Mouse (Mus musculus) cerebellum, postnatal 10 days (tissue): ENCODE results near the gene Ppig.

Experiments
- DNase-seq, 2 experiments: peaks; one replicate each; pipeline ENCODE4 v3.0.0; 2021; ENCODE audit warnings: mixed read lengths in 2 of 2

The Ppig gene

DNA sequence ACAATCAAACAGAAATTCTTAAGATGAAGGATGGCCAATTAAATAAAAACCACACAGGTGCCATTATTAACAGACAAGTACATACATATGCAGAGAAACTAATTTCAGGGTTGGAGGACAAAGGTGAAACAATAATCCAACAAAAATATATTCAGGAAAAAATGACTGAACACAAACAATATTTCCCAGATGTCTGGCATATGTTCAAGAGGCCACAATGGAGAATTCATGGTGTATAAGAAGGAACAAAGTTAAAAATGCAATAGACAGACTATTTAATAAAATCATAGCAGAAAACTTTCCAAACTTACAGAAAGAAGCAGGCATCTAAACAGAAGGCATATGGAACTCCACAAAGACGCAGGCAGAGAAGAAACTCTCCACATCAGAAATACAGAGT lies 42.4 kb downstream of the Ppig start:
- DNase-seq, result no peak

DNA sequence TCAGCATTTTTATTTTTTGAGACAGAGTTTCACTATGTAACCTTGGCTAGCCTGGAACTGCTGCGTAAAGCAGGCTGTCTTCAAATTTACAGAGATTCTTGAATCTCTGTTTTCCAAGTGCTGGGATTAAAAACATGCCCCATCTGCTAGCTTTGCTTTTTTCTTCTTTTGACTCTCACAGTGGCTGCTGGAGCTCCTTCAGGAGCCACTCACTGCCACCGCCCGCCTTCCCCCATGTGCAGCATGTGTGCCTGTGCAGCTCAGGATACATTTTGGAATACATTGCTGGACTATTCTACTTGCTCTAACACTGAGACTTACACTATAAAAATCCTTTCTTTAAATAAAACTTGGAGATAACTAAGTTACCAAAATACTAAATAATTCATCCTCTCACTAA lies 51.0 kb downstream of the Ppig start:
- DNase-seq, result no peak

DNA sequence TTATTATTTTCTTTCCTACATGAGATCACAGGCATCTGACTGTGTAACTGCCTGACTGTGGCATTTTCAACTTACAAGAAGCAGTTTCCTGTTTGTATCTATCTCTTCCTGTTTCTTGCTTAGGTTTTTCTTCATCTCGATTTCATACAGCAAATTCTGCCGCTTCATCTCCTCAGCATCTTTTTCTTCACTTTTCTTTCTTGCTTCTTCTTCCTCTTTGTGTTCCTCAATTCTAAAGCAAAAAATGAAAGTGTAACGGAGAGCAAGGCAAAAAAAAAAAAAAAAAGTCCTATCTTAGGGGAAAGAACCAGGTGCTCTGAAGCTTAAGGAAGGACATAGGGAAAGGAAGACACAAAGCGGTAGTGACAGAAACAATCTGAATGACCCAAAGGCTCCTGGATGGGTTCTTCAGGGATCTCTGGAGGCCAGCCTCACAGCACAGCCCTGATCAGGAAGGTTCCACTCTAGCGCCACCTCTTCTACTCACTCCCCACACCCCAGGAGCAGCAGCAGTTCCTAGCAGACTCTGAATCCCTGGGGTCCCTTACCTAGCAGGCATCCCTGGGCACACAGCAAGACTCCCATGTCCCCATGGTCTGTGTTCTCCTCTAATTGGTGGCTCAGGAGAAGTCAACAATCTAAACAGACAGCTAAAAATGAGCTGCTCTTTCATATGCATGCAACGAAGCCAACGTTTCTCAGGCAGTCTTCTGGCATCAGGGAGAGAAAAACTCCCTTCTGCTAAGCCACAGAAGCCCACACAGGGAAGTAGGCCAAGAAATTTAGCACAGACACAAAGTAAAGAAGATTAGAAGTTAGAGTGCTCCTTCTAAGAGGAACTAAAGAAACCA lies 55.9 kb downstream of the Ppig start:
- no peak for DNase-seq

DNA sequence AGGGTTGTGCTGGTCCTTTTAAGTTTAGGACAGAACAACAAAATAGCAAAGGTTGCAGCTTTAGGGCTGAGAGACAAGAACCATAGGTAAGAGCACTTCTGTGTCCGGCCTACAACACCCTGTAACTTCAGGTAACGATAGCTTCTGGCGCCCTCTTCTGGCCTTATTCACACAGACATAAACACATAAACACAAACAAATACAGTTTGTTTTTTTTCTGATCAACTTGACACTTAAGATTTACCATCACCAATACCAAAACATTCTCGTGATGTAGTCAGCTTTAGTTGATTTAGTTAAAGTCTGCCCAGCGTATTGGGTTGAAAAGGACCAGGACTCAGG lies 56.5 kb downstream of the Ppig start:
- DNase-seq, result peak; percentile 39 to 52

DNA sequence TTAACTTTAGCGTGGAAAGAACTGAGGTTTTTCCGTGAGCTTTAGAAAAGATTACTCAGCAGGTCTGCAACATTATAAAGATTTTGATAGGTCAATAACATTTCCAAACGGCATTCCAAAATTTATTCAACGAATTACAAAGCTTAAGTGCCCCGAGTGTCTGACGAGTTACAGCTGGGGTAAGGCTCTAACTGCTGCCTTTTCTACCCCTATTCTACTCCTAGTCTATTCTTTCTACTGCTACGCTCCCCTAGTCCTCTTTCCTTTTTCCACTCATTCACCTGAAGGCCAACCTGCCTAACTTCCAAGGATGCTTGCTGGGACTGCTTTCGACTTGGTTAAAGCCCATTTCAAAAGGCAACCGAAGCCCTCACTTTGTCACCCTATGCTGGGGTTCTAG lies 66.6 kb downstream of the Ppig start:
- DNase-seq, result no peak

DNA sequence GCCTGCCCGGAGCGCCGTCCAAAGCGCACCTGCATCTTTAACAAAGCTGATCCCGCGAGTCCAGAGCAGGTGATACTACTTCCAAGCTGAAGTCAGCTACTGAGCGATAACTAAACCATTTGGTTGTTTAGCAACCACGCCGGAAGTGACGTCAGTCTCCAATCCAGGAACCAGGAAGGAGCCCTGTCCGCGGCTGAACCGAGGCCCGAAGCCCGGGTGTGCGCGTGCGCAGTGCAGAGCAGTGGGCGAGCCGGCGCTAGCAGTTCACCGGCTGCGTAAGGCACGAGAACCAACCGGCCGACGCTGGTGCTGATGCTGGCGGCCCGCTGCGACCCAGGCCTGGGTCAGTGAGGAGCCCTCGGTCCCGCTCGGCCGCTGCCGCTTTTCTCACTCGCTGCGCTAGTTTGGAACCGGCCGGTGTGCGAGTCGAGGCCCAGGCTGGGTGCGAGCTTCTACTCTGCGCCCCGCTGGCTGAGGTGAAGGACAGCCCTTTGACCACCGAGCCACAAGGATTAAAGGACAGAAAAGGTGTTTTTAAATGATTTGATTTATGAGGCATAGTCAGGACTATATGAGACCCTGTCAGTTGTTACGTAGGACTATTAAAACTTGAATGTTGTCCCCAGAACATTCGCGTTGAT lies 67.2 kb downstream of the Ppig start, which contains the start of the genes Ccdc173 and Phospho2:
Gene Ccdc173 (minus strand): TSS at position 147 of the 641 bp plus-strand sequence.
Gene Phospho2 (plus strand): TSS at position 195 of the 641 bp plus-strand sequence.
- peak; percentile 99 for DNase-seq

DNA sequence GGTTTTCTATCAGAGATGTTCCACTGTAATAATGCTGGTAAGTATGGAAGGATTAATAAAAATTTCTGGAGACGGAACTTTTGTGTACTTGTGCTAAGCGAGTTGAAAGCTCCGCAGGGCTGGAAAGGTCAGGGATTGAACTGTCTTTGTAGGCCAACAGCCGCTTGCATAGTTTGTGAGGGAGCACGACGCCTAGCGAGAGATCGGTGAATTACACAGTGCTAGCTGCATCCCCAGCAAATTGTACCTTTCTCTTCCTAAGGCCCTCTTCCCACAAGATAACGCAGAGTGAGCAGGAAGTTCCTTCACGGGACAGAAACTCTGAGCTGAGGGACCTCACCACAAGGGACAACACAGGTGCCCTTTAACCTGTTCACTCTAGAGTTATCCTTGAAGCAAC lies 67.9 kb downstream of the Ppig start:
- DNase-seq, result peak; percentile 90 to 91

DNA sequence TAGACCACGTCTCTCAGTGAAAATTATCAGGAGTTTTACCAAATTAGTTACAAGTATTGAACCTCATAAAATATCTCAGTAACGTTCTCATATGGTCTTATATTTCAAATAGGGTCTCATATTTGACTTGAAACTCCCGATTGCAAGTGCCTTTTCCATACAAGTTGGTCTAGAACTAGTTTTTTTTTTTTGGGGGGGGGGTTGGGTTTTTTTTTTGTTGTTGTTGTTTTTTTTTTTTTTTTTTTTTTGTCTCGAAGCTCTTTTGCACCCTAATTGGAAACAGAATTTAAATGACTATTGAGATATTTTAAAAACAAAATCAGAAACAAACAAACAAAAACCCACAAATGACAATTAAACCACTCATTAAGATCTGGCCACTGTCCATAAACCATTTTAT lies 68.4 kb downstream of the Ppig start:
- DNase-seq, result no peak

DNA sequence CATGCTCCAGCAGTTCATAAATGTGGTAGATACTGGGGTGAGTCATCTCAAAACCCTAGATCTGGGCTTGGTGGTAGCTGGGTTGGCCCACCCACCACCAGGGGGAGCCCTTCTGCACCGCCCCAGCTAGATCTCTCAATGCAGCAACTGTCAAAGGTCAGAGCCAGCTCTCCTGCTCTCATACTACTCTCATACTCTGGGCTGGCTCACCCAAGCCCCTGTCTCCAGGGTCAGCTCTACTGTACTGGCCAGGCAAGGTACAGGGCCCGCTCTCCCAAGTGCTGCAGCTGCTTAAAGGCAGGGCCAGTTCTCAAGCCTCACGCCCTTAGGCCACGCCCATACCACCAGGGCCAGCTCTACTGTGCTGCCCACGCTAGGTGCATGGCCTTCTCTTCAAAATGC lies 80.6 kb downstream of the Ppig start:
- peak; percentile 73 to 74 for DNase-seq
